In genomic region chr6:4978249-4978648, GRCm38 (mm10) we compare ENCODE assay signal across 27 mouse cellular contexts.
DNase-seq lines count a peak whose midpoint lies in the region; ATAC-seq and TF ChIP-seq lines count a peak whose summit lies in the region.
"Had no signal": no experiment of that assay in that cellular context is flagged by ENCODE, and none has a peak within 500 bp of the region (broad histone marks: within the 10 kb centered on the region; RNA-seq: fewer than 3 reads in every experiment).

No protein-coding gene starts in this region.

- H3K4me1 ChIP-seq in lung, postnatal 0 days (ENCODE audit: insufficient read depth, low read depth, low read length): peaks cover 5% of the 10 kb centered on the region; the same call in 1 of the 2 replicates
- H3K4me1 ChIP-seq in lung, adult 2 months (ENCODE audit: control insufficient read depth, insufficient read depth, low read length): no peaks in the 10 kb centered on the region
- no peaks in the 10 kb centered on the region for H3K4me1 ChIP-seq in stomach, embryonic 15.5 days
- no peaks in the 10 kb centered on the region for H3K4me1 ChIP-seq in stomach, postnatal 0 days (replicated peaks; ENCODE audit: control insufficient read depth, insufficient read depth)
- H3K4me1 ChIP-seq: embryonic facial prominence, embryonic 15.5 days had no signal

- TF ChIP-seq POLR2A in lung, adult 2 months (IDR thresholded peaks at IDR 0.05; ENCODE audit: borderline replicate concordance, extremely low read depth, low read depth, low read length): no peak

- H3K4me3 ChIP-seq in lung, postnatal 0 days (ENCODE audit: low read depth, low read length): no peak overlapping the region
- no peak overlapping the region for H3K4me3 ChIP-seq in lung, adult 2 months (replicated peaks; ENCODE audit: extremely low read depth, low read depth, low read length)
- H3K4me3 ChIP-seq in stomach, embryonic 15.5 days (replicated peaks): no peak overlapping the region
- H3K4me3 ChIP-seq in stomach, postnatal 0 days (ENCODE audit: low read depth, low read length): no peak overlapping the region
- H3K4me3 ChIP-seq: embryonic facial prominence, embryonic 15.5 days; erythroblast, embryonic 14.5 days; forebrain, embryonic 10.5 days; gastrocnemius, adult 2 months; heart, embryonic 10.5 days; hindbrain, embryonic 13.5 days had no signal

- H3K9me3 ChIP-seq in lung, postnatal 0 days (ENCODE audit: low read length): no peaks in the 10 kb centered on the region
- no peaks in the 10 kb centered on the region for H3K9me3 ChIP-seq in stomach, embryonic 15.5 days
- H3K9me3 ChIP-seq in stomach, postnatal 0 days (ENCODE audit: control insufficient read depth, low read length): no peaks in the 10 kb centered on the region
- H3K9me3 ChIP-seq: embryonic facial prominence, embryonic 15.5 days; forebrain, embryonic 10.5 days; G1E; heart, embryonic 10.5 days; hindbrain, embryonic 13.5 days had no signal

- no peaks in the 10 kb centered on the region for H3K36me3 ChIP-seq in lung, postnatal 0 days (ENCODE audit: insufficient read depth, low read length)
- H3K36me3 ChIP-seq in stomach, embryonic 15.5 days: no peaks in the 10 kb centered on the region
- no peaks in the 10 kb centered on the region for H3K36me3 ChIP-seq in stomach, postnatal 0 days (ENCODE audit: control insufficient read depth, insufficient read depth, low read length)
- H3K36me3 ChIP-seq: embryonic facial prominence, embryonic 15.5 days; forebrain, embryonic 10.5 days; G1E; heart, embryonic 10.5 days; hindbrain, embryonic 13.5 days had no signal

- H3K4me2 ChIP-seq in lung, postnatal 0 days (replicated peaks; ENCODE audit: low read depth, low read length): no peak overlapping the region
- no peak overlapping the region for H3K4me2 ChIP-seq in stomach, embryonic 15.5 days
- H3K4me2 ChIP-seq in stomach, postnatal 0 days (replicated peaks; ENCODE audit: low read depth): no peak overlapping the region
- H3K4me2 ChIP-seq: embryonic facial prominence, embryonic 15.5 days; hindbrain, embryonic 13.5 days had no signal

- peak; percentile 48 for DNase-seq in lung, postnatal 0 days (ENCODE audit: low spot score)
- DNase-seq in lung, adult 2 months: no peak
- no peak for DNase-seq in stomach, postnatal 0 days (ENCODE audit: low spot score)
- DNase-seq in cerebellum, postnatal 14 days: no peak
- no peak for DNase-seq in kidney, adult 11 months
- DNase-seq: adrenal gland, adult 8-10 months; adrenal gland, postnatal 36 days; B cell, adult 2 months; cerebellum, adult 11 months; cerebellum, adult 8-10 months; cerebellum, postnatal 36 days; gastrocnemius, adult 2 months; gastrocnemius, postnatal 36 days; heart, adult 18-20 months; heart, postnatal 10 days; heart, postnatal 4 days had no signal

- no peak for TF ChIP-seq EP300 in lung, postnatal 0 days (IDR thresholded peaks at IDR 0.05)
- no peak for TF ChIP-seq EP300 in stomach, postnatal 0 days (optimal IDR thresholded peaks at IDR 0.05)

- H3K27me3 ChIP-seq in lung, postnatal 0 days (replicated peaks; ENCODE audit: insufficient read depth, low read length): no peaks in the 10 kb centered on the region
- no peaks in the 10 kb centered on the region for H3K27me3 ChIP-seq in stomach, embryonic 15.5 days (replicated peaks)
- no peaks in the 10 kb centered on the region for H3K27me3 ChIP-seq in stomach, postnatal 0 days (ENCODE audit: control insufficient read depth, insufficient read depth, low read length)
- H3K27me3 ChIP-seq: embryonic facial prominence, embryonic 15.5 days; hindbrain, embryonic 13.5 days had no signal

- H3K27ac ChIP-seq in lung, postnatal 0 days (ENCODE audit: low read length): no peak overlapping the region
- peak overlapping the region; percentile 27; the same call in 1 of the 2 replicates for H3K27ac ChIP-seq in stomach, embryonic 15.5 days
- H3K27ac ChIP-seq in stomach, postnatal 0 days (replicated peaks): no peak overlapping the region
- H3K27ac ChIP-seq: embryonic facial prominence, embryonic 15.5 days; forebrain, embryonic 10.5 days; gastrocnemius, adult 2 months; heart, embryonic 10.5 days; hindbrain, embryonic 13.5 days had no signal

- 64% methylated on average over 2 of the region's 2 CpGs for WGBS in lung, postnatal 0 days
- 66% methylated on average over 2 of the region's 2 CpGs for WGBS in lung, adult 2 months
- 79% methylated on average over 2 of the region's 2 CpGs for WGBS in stomach, embryonic 15.5 days
- WGBS in stomach, postnatal 0 days: 79% methylated on average over 2 of the region's 2 CpGs

- H3K9ac ChIP-seq in lung, postnatal 0 days (replicated peaks; ENCODE audit: low read depth): no peak overlapping the region
- H3K9ac ChIP-seq in stomach, embryonic 15.5 days: no peak overlapping the region
- H3K9ac ChIP-seq in stomach, postnatal 0 days (ENCODE audit: low read length): no peak overlapping the region
- H3K9ac ChIP-seq: embryonic facial prominence, embryonic 15.5 days; hindbrain, embryonic 13.5 days had no signal

- no peak for TF ChIP-seq CTCF in lung, postnatal 0 days (IDR thresholded peaks at IDR 0.05)
- no peak for TF ChIP-seq CTCF in lung, adult 2 months (IDR thresholded peaks at IDR 0.05; ENCODE audit: insufficient read depth, low read length)
- no peak for TF ChIP-seq CTCF in stomach, postnatal 0 days (IDR thresholded peaks at IDR 0.05; ENCODE audit: low read depth)

- no peak for ATAC-seq in lung, postnatal 0 days
- no peak for ATAC-seq in stomach, embryonic 15.5 days (ENCODE audit: insufficient read depth, low FRiP score, low read depth)
- ATAC-seq in stomach, postnatal 0 days (ENCODE audit: low FRiP score, low TSS enrichment): no peak
- ATAC-seq in granulocyte monocyte progenitor cell, adult 5-6 weeks (replicated peaks; ENCODE audit: poor library complexity, severe bottlenecking): peak; percentile 71
- ATAC-seq in neutrophil, adult 5-6 weeks (ENCODE audit: extremely low read depth, insufficient number of reproducible peaks, low FRiP score, poor library complexity, severe bottlenecking): peak; percentile 52
- ATAC-seq: CD4-positive, CD25-positive, alpha-beta regulatory T cell, adult 4 months; forebrain, embryonic 14.5 days had no signal

Comparison
In these comparisons a context has a peak if more than half of its experiments do, and no peak if none do; other contexts are left out.
1. ATAC-seq: peak in granulocyte monocyte progenitor cell, adult 5-6 weeks (single experiment) and neutrophil, adult 5-6 weeks (single experiment); none in lung, postnatal 0 days (single experiment), stomach, embryonic 15.5 days (single experiment) and stomach, postnatal 0 days (single experiment).